Mouse (Mus musculus): ENCODE measurements around the gene Fam84a. TPM values are rescaled to one million over a fixed set of nuclear protein-coding genes. Genes with fewer than 3 reads are reported as not detected.
A peak's percentile ranks its signal among the peaks of the same experiment; 100 is the strongest.

Fam84a gene
- polyA plus RNA-seq (2015; fragmentation: Nextera tagmentation; extraction: Ambion mirVana): 38.0 and 43.1 TPM in 2 replicates

- H3K36me3 ChIP-seq (ENCODE audit: control insufficient read depth, insufficient read depth, low read length): no peaks in the 10 kb centered on the region
- peaks cover 6% of the 10 kb centered on the region for H3K27me3 ChIP-seq (ENCODE audit: control insufficient read depth, insufficient read depth, low read length)
- H3K4me3 ChIP-seq (replicated peaks; ENCODE audit: low read length): peak within 1 kb of the TSS; percentile 73
- H3K9me3 ChIP-seq (replicated peaks; ENCODE audit: control insufficient read depth, low read length): no peaks in the 10 kb centered on the region
- peak; percentile 97 for ATAC-seq (ENCODE audit: insufficient read depth, low FRiP score)
- H3K4me1 ChIP-seq (ENCODE audit: control insufficient read depth, insufficient read depth, low read length): 0 out of 2 replicates have a peak, but pooled peaks cover 4% of the 10 kb centered on the region
- H3K4me2 ChIP-seq (ENCODE audit: low read depth, low read length): peak within 1 kb of the TSS; percentile 86
- under 1% methylated on average over 31 of the region's 31 CpGs for WGBS
- H3K9ac ChIP-seq (ENCODE audit: low read length): peak within 1 kb of the TSS; percentile 73
- peak within 1 kb of the TSS; percentile 76 for H3K27ac ChIP-seq (ENCODE audit: low read length)
Observed at GRCm38 (mm10) chr12:14151921-14152320, at the start of gene Fam84a. Fam84a (minus strand) TSS chr12:14152054.

- H3K9ac ChIP-seq (ENCODE audit: low read length): no peak overlapping the region
- no peaks in the 10 kb centered on the region for H3K4me1 ChIP-seq (ENCODE audit: control insufficient read depth, insufficient read depth, low read length)
- no peaks in the 10 kb centered on the region for H3K36me3 ChIP-seq (ENCODE audit: control insufficient read depth, insufficient read depth, low read length)
- H3K27ac ChIP-seq (ENCODE audit: low read length): no peak overlapping the region
- H3K4me3 ChIP-seq (replicated peaks; ENCODE audit: low read length): no peak overlapping the region
- H3K4me2 ChIP-seq (ENCODE audit: low read depth, low read length): no peak overlapping the region
- H3K9me3 ChIP-seq (replicated peaks; ENCODE audit: control insufficient read depth, low read length): no peaks in the 10 kb centered on the region
- H3K27me3 ChIP-seq (ENCODE audit: control insufficient read depth, insufficient read depth, low read length): no peaks in the 10 kb centered on the region
- no peak for ATAC-seq (ENCODE audit: insufficient read depth, low FRiP score)
- 72% methylated on average over 3 of the region's 3 CpGs for WGBS
Observed at GRCm38 (mm10) chr12:14195479-14195878, 43.6 kb upstream of the Fam84a start.

- 54% methylated on average over 3 of the region's 3 CpGs for WGBS
- Histone ChIP-seq H3K4me2 (ENCODE audit: low read depth, low read length) (no peak overlapping the region), H3K4me1 (ENCODE audit: control insufficient read depth, insufficient read depth, low read length) (no peaks in the 10 kb centered on the region), H3K27ac (ENCODE audit: low read length) (no peak overlapping the region), H3K27me3 (ENCODE audit: control insufficient read depth, insufficient read depth, low read length) (no peaks in the 10 kb centered on the region), H3K9me3 (replicated peaks; ENCODE audit: control insufficient read depth, low read length) (no peaks in the 10 kb centered on the region), H3K9ac (ENCODE audit: low read length) (no peak overlapping the region), H3K4me3 (replicated peaks; ENCODE audit: low read length) (no peak overlapping the region), H3K36me3 (ENCODE audit: control insufficient read depth, insufficient read depth, low read length) (no peaks in the 10 kb centered on the region)
- no peak for ATAC-seq (ENCODE audit: insufficient read depth, low FRiP score)
Observed at GRCm38 (mm10) chr12:14186689-14187195, 34.9 kb upstream of the Fam84a start.

GRCm38 (mm10) chr12:14165713-14166112 is 13.9 kb upstream of the Fam84a start:
- no peaks in the 10 kb centered on the region for H3K27me3 ChIP-seq (ENCODE audit: control insufficient read depth, insufficient read depth, low read length)
- H3K4me1 ChIP-seq (ENCODE audit: control insufficient read depth, insufficient read depth, low read length): no peaks in the 10 kb centered on the region
- H3K4me3 ChIP-seq (replicated peaks; ENCODE audit: low read length): no peak overlapping the region
- H3K9me3 ChIP-seq (replicated peaks; ENCODE audit: control insufficient read depth, low read length): no peaks in the 10 kb centered on the region
- H3K9ac ChIP-seq (ENCODE audit: low read length): no peak overlapping the region
- no peaks in the 10 kb centered on the region for H3K36me3 ChIP-seq (ENCODE audit: control insufficient read depth, insufficient read depth, low read length)
- 47% methylated on average over 2 of the region's 2 CpGs for WGBS
- no peak overlapping the region for H3K27ac ChIP-seq (ENCODE audit: low read length)
- no peak overlapping the region for H3K4me2 ChIP-seq (ENCODE audit: low read depth, low read length)
- ATAC-seq (ENCODE audit: insufficient read depth, low FRiP score): peak; percentile 29; the same call in 1 of the 2 replicates

- ATAC-seq (ENCODE audit: insufficient read depth, low FRiP score): no peak
- H3K36me3 ChIP-seq (ENCODE audit: control insufficient read depth, insufficient read depth, low read length): no peaks in the 10 kb centered on the region
- peak overlapping the region; percentile 40; the same call in 1 of the 2 replicates for H3K27ac ChIP-seq (ENCODE audit: low read length)
- no peak overlapping the region for H3K9ac ChIP-seq (ENCODE audit: low read length)
- H3K9me3 ChIP-seq (replicated peaks; ENCODE audit: control insufficient read depth, low read length): no peaks in the 10 kb centered on the region
- no peaks in the 10 kb centered on the region for H3K27me3 ChIP-seq (ENCODE audit: control insufficient read depth, insufficient read depth, low read length)
- no peak overlapping the region for H3K4me3 ChIP-seq (replicated peaks; ENCODE audit: low read length)
- no peaks in the 10 kb centered on the region for H3K4me1 ChIP-seq (ENCODE audit: control insufficient read depth, insufficient read depth, low read length)
- WGBS: 83% methylated on average over 1 of the region's 1 CpGs
- no peak overlapping the region for H3K4me2 ChIP-seq (ENCODE audit: low read depth, low read length)
Observed at GRCm38 (mm10) chr12:14164936-14165335, 13.1 kb upstream of the Fam84a start.

- Histone ChIP-seq H3K27me3 (ENCODE audit: control insufficient read depth, insufficient read depth, low read length) (peaks cover 6% of the 10 kb centered on the region), H3K36me3 (ENCODE audit: control insufficient read depth, insufficient read depth, low read length) (no peaks in the 10 kb centered on the region), H3K4me3 (replicated peaks; ENCODE audit: low read length) (peak overlapping the region; percentile 73), H3K9ac (ENCODE audit: low read length) (peak overlapping the region; percentile 66), H3K27ac (ENCODE audit: low read length) (no peak overlapping the region; the same call in 1 of the 2 replicates), H3K4me2 (ENCODE audit: low read depth, low read length) (peak overlapping the region; percentile 86), H3K9me3 (replicated peaks; ENCODE audit: control insufficient read depth, low read length) (no peaks in the 10 kb centered on the region), H3K4me1 (ENCODE audit: control insufficient read depth, insufficient read depth, low read length) (0 out of 2 replicates have a peak, but pooled peaks cover 4% of the 10 kb centered on the region)
- WGBS: 2% methylated on average over 14 of the region's 14 CpGs
- no peak for ATAC-seq (ENCODE audit: insufficient read depth, low FRiP score)
Observed at GRCm38 (mm10) chr12:14152426-14152825, 572 bp upstream of the Fam84a start.

- no peaks in the 10 kb centered on the region for H3K36me3 ChIP-seq (ENCODE audit: control insufficient read depth, insufficient read depth, low read length)
- no peaks in the 10 kb centered on the region for H3K9me3 ChIP-seq (replicated peaks; ENCODE audit: control insufficient read depth, low read length)
- H3K27me3 ChIP-seq (ENCODE audit: control insufficient read depth, insufficient read depth, low read length): peaks cover 6% of the 10 kb centered on the region
- H3K27ac ChIP-seq (ENCODE audit: low read length): peak overlapping the region; percentile 76
- H3K4me3 ChIP-seq (replicated peaks; ENCODE audit: low read length): peak overlapping the region; percentile 73
- H3K4me2 ChIP-seq (ENCODE audit: low read depth, low read length): peak overlapping the region; percentile 86
- peak; percentile 56; the same call in 1 of the 2 replicates for ATAC-seq (ENCODE audit: insufficient read depth, low FRiP score)
- WGBS: 8% methylated on average over 19 of the region's 19 CpGs
- peak overlapping the region; percentile 73 for H3K9ac ChIP-seq (ENCODE audit: low read length)
- 0 out of 2 replicates have a peak, but pooled peaks cover 4% of the 10 kb centered on the region for H3K4me1 ChIP-seq (ENCODE audit: control insufficient read depth, insufficient read depth, low read length)
Observed at GRCm38 (mm10) chr12:14150936-14151631, 770 bp downstream of the Fam84a start.

- H3K9me3 ChIP-seq (replicated peaks; ENCODE audit: control insufficient read depth, low read length): no peaks in the 10 kb centered on the region
- H3K9ac ChIP-seq (ENCODE audit: low read length): peak overlapping the region; percentile 73
- H3K27ac ChIP-seq (ENCODE audit: low read length): no peak overlapping the region; the same call in 1 of the 2 replicates
- H3K4me3 ChIP-seq (replicated peaks; ENCODE audit: low read length): peak overlapping the region; percentile 73
- 3% methylated on average over 20 of the region's 20 CpGs for WGBS
- H3K27me3 ChIP-seq (ENCODE audit: control insufficient read depth, insufficient read depth, low read length): peaks cover 6% of the 10 kb centered on the region
- ATAC-seq (ENCODE audit: insufficient read depth, low FRiP score): no peak
- no peaks in the 10 kb centered on the region for H3K36me3 ChIP-seq (ENCODE audit: control insufficient read depth, insufficient read depth, low read length)
- 0 out of 2 replicates have a peak, but pooled peaks cover 4% of the 10 kb centered on the region for H3K4me1 ChIP-seq (ENCODE audit: control insufficient read depth, insufficient read depth, low read length)
- H3K4me2 ChIP-seq (ENCODE audit: low read depth, low read length): peak overlapping the region; percentile 86
Observed at GRCm38 (mm10) chr12:14150568-14150909, 1.3 kb downstream of the Fam84a start.

- Histone ChIP-seq H3K4me3 (replicated peaks; ENCODE audit: low read length) (peak overlapping the region; percentile 73), H3K9me3 (replicated peaks; ENCODE audit: control insufficient read depth, low read length) (no peaks in the 10 kb centered on the region)
- ATAC-seq (ENCODE audit: insufficient read depth, low FRiP score): peak; percentile 49; the same call in 1 of the 2 replicates
Observed at GRCm38 (mm10) chr12:14149843-14150567, 1.8 kb downstream of the Fam84a start.

More at GRCm38 (mm10) chr12:14149843-14150567, 1.8 kb downstream of the Fam84a start:
- Histone ChIP-seq H3K4me1 (ENCODE audit: control insufficient read depth, insufficient read depth, low read length) (0 out of 2 replicates have a peak, but pooled peaks cover 4% of the 10 kb centered on the region), H3K27ac (ENCODE audit: low read length) (no peak overlapping the region; the same call in 1 of the 2 replicates), H3K9ac (ENCODE audit: low read length) (peak overlapping the region; percentile 73), H3K27me3 (ENCODE audit: control insufficient read depth, insufficient read depth, low read length) (peaks cover 6% of the 10 kb centered on the region), H3K4me2 (ENCODE audit: low read depth, low read length) (peak overlapping the region; percentile 86), H3K36me3 (ENCODE audit: control insufficient read depth, insufficient read depth, low read length) (no peaks in the 10 kb centered on the region)
- WGBS: under 1% methylated on average over 59 of the region's 59 CpGs

Data from stomach, embryonic 16.5 days (tissue).